Mouse (Mus musculus) kidney, embryonic 14.5 days (tissue): ENCODE measurements around the gene Kpna1. TPM values are rescaled to one million over a fixed set of nuclear protein-coding genes. Genes with fewer than 3 reads are reported as not detected.
A peak's percentile ranks its signal among the peaks of the same experiment; 100 is the strongest.
"Not testable (repeated sequence)": the region's sequence is repeated elsewhere in the genome, so short reads cannot be mapped to it uniquely, and the experiment has no call there.

Source experiments
- ATAC-seq: fragments of 200-750 bp; cut with Nextera tagmentation; 2 replicates; pipeline ENCODE4 v1.8.0; 2017; ENCODE audit warnings: moderate number of reproducible peaks, mild to moderate bottlenecking, moderate TSS enrichment, moderate library complexity; ENCODE audit not compliant: low FRiP score, low TSS enrichment
- H3K27ac ChIP-seq: fragments of 300-500 bp; sonication (generic); 2 replicates; pipeline ENCODE4 v1.5.1; 2014; ENCODE audit warnings: low read depth, mild to moderate bottlenecking, low read length, moderate library complexity, mixed read lengths
- H3K27me3 ChIP-seq: fragments of 300-500 bp; sonication (generic); 2 replicates; pipeline ENCODE4 v1.6.1; 2014; ENCODE audit warnings: mild to moderate bottlenecking, low read length; ENCODE audit not compliant: control insufficient read depth, insufficient read depth
- H3K36me3 ChIP-seq: fragments of 300-500 bp; sonication (generic); 2 replicates; pipeline ENCODE4 v1.6.1; 2014; ENCODE audit warnings: low read length, mixed read lengths; ENCODE audit not compliant: control insufficient read depth, insufficient read depth
- H3K4me1 ChIP-seq: fragments of 300-500 bp; sonication (generic); 2 replicates; pipeline ENCODE4 v1.6.1; 2014; ENCODE audit warnings: low read length, mixed read lengths; ENCODE audit not compliant: control insufficient read depth, insufficient read depth
- H3K4me2 ChIP-seq: fragments of 300-500 bp; sonication (generic); replicated peaks from 2 replicates; pipeline ENCODE4 v1.6.1; 2014; ENCODE audit warnings: low read depth, mild to moderate bottlenecking, low read length
- H3K4me3 ChIP-seq: fragments of 300-500 bp; sonication (generic); 2 replicates; pipeline ENCODE4 v1.5.1; 2014; ENCODE audit warnings: mild to moderate bottlenecking, low read length
- H3K9ac ChIP-seq: fragments of 300-500 bp; sonication (generic); 2 replicates; pipeline ENCODE4 v1.6.1; 2014; ENCODE audit warnings: low read depth, mild to moderate bottlenecking, low read length, moderate library complexity
- H3K9me3 ChIP-seq: fragments of 300-500 bp; sonication (generic); 2 replicates; pipeline ENCODE4 v1.6.1; 2016; ENCODE audit warnings: low read length; ENCODE audit not compliant: control insufficient read depth
- WGBS: fragments of 180-500 bp; shearing (Covaris S2); extraction: QIAGEN DNeasy Blood & Tissue Kit; methylation state at CpG from one replicate; pipeline ENCODE4 v1.1.7; 2014; 5-methylcytosine and 5-hydroxymethylcytosine counted together
- polyA plus RNA-seq: library from polyadenylated mRNA; unstranded; fragments of >200 nt; fragmentation: Nextera tagmentation; extraction: Ambion mirVana; gene quantifications from 2 replicates; pipeline ENCODE4 v1.2.1, GENCODE M21; 2014

Gene Kpna1
- polyA plus RNA-seq, 1 experiment from 2014 or later, result 44.6 TPM

- no peak for ATAC-seq
These were observed 77.9 kb downstream of the Kpna1 start for GRCm38 (mm10) chr16:36056416-36056815.

GRCm38 (mm10) chr16:36057933-36058475 is 79.5 kb downstream of the Kpna1 start:
- WGBS, result 68% methylated on average over 8 of the region's 8 CpGs

More at GRCm38 (mm10) chr16:36056416-36056815, 77.9 kb downstream of the Kpna1 start:
- Histone ChIP-seq H3K27ac (no peak overlapping the region), H3K36me3 (peaks cover 12% of the 10 kb centered on the region; the same call in 1 of the 2 replicates), H3K9ac (no peak overlapping the region), H3K4me3 (no peak overlapping the region), H3K4me2 (no peak overlapping the region), H3K9me3 (no peaks in the 10 kb centered on the region), H3K27me3 (no peaks in the 10 kb centered on the region), H3K4me1 (no peaks in the 10 kb centered on the region)
- WGBS, result 91% methylated on average over 11 of the region's 11 CpGs

GRCm38 (mm10) chr16:36062534-36062933 is 84.0 kb downstream of the Kpna1 start:
- H3K4me2 ChIP-seq, H3K9me3 ChIP-seq, H3K27me3 ChIP-seq, H3K4me3 ChIP-seq, H3K36me3 ChIP-seq, H3K9ac ChIP-seq, H3K27ac ChIP-seq, H3K4me1 ChIP-seq, ATAC-seq: not testable (repeated sequence)
- WGBS, result 95% methylated on average over 1 of the region's 1 CpGs

More at GRCm38 (mm10) chr16:36057933-36058475, 79.5 kb downstream of the Kpna1 start:
- no peak for ATAC-seq
- H3K27me3 ChIP-seq, result no peaks in the 10 kb centered on the region
- peaks cover 2% of the 10 kb centered on the region; the same call in 1 of the 2 replicates for H3K36me3 ChIP-seq
- no peak overlapping the region for H3K9ac ChIP-seq
- no peaks in the 10 kb centered on the region for H3K4me1 ChIP-seq
- no peak overlapping the region for H3K27ac ChIP-seq
- H3K4me2 ChIP-seq, result no peak overlapping the region
- H3K9me3 ChIP-seq, result no peaks in the 10 kb centered on the region
- H3K4me3 ChIP-seq, result no peak overlapping the region

- Histone ChIP-seq H3K27me3 (no peaks in the 10 kb centered on the region), H3K9me3 (no peaks in the 10 kb centered on the region), H3K4me3 (no peak overlapping the region), H3K9ac (peak overlapping the region; percentile 18; the same call in 1 of the 2 replicates), H3K4me2 (no peak overlapping the region), H3K4me1 (peaks cover 3% of the 10 kb centered on the region; the same call in 1 of the 2 replicates), H3K36me3 (peaks cover 8% of the 10 kb centered on the region; the same call in 1 of the 2 replicates), H3K27ac (no peak overlapping the region)
- WGBS, result 89% methylated on average over 2 of the region's 2 CpGs
- no peak for ATAC-seq
These were observed 84.8 kb downstream of the Kpna1 start for GRCm38 (mm10) chr16:36063315-36063714.

GRCm38 (mm10) chr16:36064904-36065303 is 86.4 kb downstream of the Kpna1 start:
- WGBS, result 85% methylated on average over 5 of the region's 5 CpGs
- no peak overlapping the region for H3K27ac ChIP-seq

GRCm38 (mm10) chr16:36067694-36068093 is 89.1 kb downstream of the Kpna1 start:
- Histone ChIP-seq H3K27ac (no peak overlapping the region), H3K36me3 (peaks cover 12% of the 10 kb centered on the region; the same call in 1 of the 2 replicates), H3K4me3 (no peak overlapping the region), H3K4me1 (peaks cover 20% of the 10 kb centered on the region), H3K4me2 (no peak overlapping the region), H3K9ac (no peak overlapping the region), H3K27me3 (no peaks in the 10 kb centered on the region), H3K9me3 (no peaks in the 10 kb centered on the region)
- WGBS, result 62% methylated on average over 2 of the region's 2 CpGs
- ATAC-seq, result no peak

More at GRCm38 (mm10) chr16:36064904-36065303, 86.4 kb downstream of the Kpna1 start:
- Histone ChIP-seq H3K4me1 (peaks cover 15% of the 10 kb centered on the region), H3K36me3 (peaks cover 12% of the 10 kb centered on the region; the same call in 1 of the 2 replicates), H3K4me2 (no peak overlapping the region), H3K9ac (no peak overlapping the region), H3K4me3 (no peak overlapping the region), H3K27me3 (no peaks in the 10 kb centered on the region), H3K9me3 (no peaks in the 10 kb centered on the region)
- ATAC-seq, result no peak

- H3K27me3 ChIP-seq, result no peaks in the 10 kb centered on the region
- 62% methylated on average over 3 of the region's 3 CpGs for WGBS
- H3K4me3 ChIP-seq, result no peak overlapping the region
- no peak overlapping the region for H3K9ac ChIP-seq
- no peak overlapping the region for H3K4me2 ChIP-seq
- H3K4me1 ChIP-seq, result peaks cover 20% of the 10 kb centered on the region
- no peak overlapping the region for H3K27ac ChIP-seq
- ATAC-seq, result no peak
- H3K36me3 ChIP-seq, result peaks cover 12% of the 10 kb centered on the region; the same call in 1 of the 2 replicates
- H3K9me3 ChIP-seq, result no peaks in the 10 kb centered on the region
These were observed 89.8 kb downstream of the Kpna1 start for GRCm38 (mm10) chr16:36068356-36068755.

- no peaks in the 10 kb centered on the region for H3K9me3 ChIP-seq
- no peaks in the 10 kb centered on the region for H3K27me3 ChIP-seq
- peak overlapping the region; percentile 83 for H3K4me3 ChIP-seq
- 30% methylated on average over 9 of the region's 9 CpGs for WGBS
- H3K4me1 ChIP-seq, result peaks cover 20% of the 10 kb centered on the region
- peak overlapping the region; percentile 70 for H3K4me2 ChIP-seq
- no peak for ATAC-seq
- peaks cover 12% of the 10 kb centered on the region; the same call in 1 of the 2 replicates for H3K36me3 ChIP-seq
- peak overlapping the region; percentile 82; the same call in 1 of the 2 replicates for H3K9ac ChIP-seq
- H3K27ac ChIP-seq, result no peak overlapping the region
These were observed 91.4 kb downstream of the Kpna1 start for GRCm38 (mm10) chr16:36069819-36070575.

GRCm38 (mm10) chr16:36071071-36071449 is 92.5 kb downstream of the Kpna1 start:
- WGBS, result 0% methylated on average over 14 of the region's 16 CpGs

More at GRCm38 (mm10) chr16:36071071-36071449, 92.5 kb downstream of the Kpna1 start:
- no peaks in the 10 kb centered on the region for H3K9me3 ChIP-seq
- H3K4me3 ChIP-seq, result peak overlapping the region; percentile 83
- H3K27ac ChIP-seq, result peak overlapping the region; percentile 98
- H3K36me3 ChIP-seq, result peaks cover 12% of the 10 kb centered on the region; the same call in 1 of the 2 replicates
- peaks cover 20% of the 10 kb centered on the region for H3K4me1 ChIP-seq
- no peak; the same call in 1 of the 2 replicates for ATAC-seq
- peak overlapping the region; percentile 82 for H3K9ac ChIP-seq
- peak overlapping the region; percentile 70 for H3K4me2 ChIP-seq
- H3K27me3 ChIP-seq, result no peaks in the 10 kb centered on the region
